Mouse (Mus musculus) limb, embryonic 15.5 days (tissue): Measurements from ENCODE around the gene Stxbp5l. TPM values are rescaled to one million over a fixed set of nuclear protein-coding genes. Genes with fewer than 3 reads are reported as not detected.
"Not testable (repeated sequence)": the region's sequence is repeated elsewhere in the genome, so short reads cannot be mapped to it uniquely, and the experiment has no call there.

Experiments used
- ATAC-seq: fragments of 200-750 bp; cut with Nextera tagmentation; 2 replicates; pipeline ENCODE4 v1.8.0; 2017; ENCODE audit warnings: low read depth, moderate TSS enrichment; ENCODE audit not compliant: insufficient number of reproducible peaks, low FRiP score, low TSS enrichment
- H3K27ac ChIP-seq: fragments of 300-500 bp; sonication (generic); 2 replicates; pipeline ENCODE4 v1.5.1; 2015; ENCODE audit warnings: moderate library complexity, mild to moderate bottlenecking, inconsistent platforms
- H3K27me3 ChIP-seq: fragments of 300-500 bp; sonication (generic); 2 replicates; pipeline ENCODE4 v1.6.1; 2015; ENCODE audit warnings: inconsistent platforms
- H3K36me3 ChIP-seq: fragments of 300-500 bp; sonication (generic); 2 replicates; pipeline ENCODE4 v1.6.1; 2015; ENCODE audit warnings: inconsistent platforms
- H3K4me1 ChIP-seq: fragments of 300-500 bp; sonication (generic); 2 replicates; pipeline ENCODE4 v1.6.1; 2015; ENCODE audit warnings: inconsistent platforms
- H3K4me2 ChIP-seq: fragments of 300-500 bp; sonication (generic); 2 replicates; pipeline ENCODE4 v1.6.1; 2015; ENCODE audit warnings: mild to moderate bottlenecking, inconsistent platforms
- H3K4me3 ChIP-seq: fragments of 300-500 bp; sonication (generic); 2 replicates; pipeline ENCODE4 v1.5.1; 2015; ENCODE audit warnings: mild to moderate bottlenecking, inconsistent platforms
- H3K9ac ChIP-seq: fragments of 300-500 bp; sonication (generic); 2 replicates; pipeline ENCODE4 v1.6.1; 2015; ENCODE audit warnings: inconsistent platforms
- H3K9me3 ChIP-seq: fragments of 300-500 bp; sonication (generic); 2 replicates; pipeline ENCODE4 v1.6.1; 2016; ENCODE audit warnings: inconsistent platforms
- WGBS: fragments of 180-500 bp; shearing (Covaris S2); methylation state at CpG from one replicate; pipeline ENCODE4 v1.1.7; 2015; 5-methylcytosine and 5-hydroxymethylcytosine counted together
- polyA plus RNA-seq: library from polyadenylated mRNA; unstranded; fragments of >200 nt; fragmentation: Nextera tagmentation; extraction: Ambion mirVana; gene quantifications from 2 replicates; pipeline ENCODE4 v1.2.1, GENCODE M21; 2015

The Stxbp5l gene
- polyA plus RNA-seq, 1 experiment from 2014 or later, result 0.15 TPM

DNA sequence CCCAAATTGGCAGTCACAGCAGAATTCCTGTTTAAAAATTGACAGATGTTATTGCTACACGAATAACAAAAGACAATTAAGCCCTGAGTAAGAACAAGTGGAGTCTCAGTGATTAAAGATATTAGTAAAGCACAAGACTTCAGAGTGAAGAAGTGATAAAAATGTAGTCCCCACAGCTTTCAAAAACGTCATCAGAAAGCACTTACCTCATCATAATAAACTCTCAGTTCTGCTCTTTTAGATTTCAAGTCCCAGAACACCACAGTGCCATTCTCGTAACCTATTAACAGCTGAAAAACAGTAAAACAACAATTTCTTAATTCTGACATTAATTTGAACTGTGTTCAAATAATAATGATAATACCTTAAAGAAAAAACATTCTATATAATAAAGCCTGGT is 123.1 kb downstream of the Stxbp5l start:
- H3K4me3 ChIP-seq, result no peak overlapping the region

DNA sequence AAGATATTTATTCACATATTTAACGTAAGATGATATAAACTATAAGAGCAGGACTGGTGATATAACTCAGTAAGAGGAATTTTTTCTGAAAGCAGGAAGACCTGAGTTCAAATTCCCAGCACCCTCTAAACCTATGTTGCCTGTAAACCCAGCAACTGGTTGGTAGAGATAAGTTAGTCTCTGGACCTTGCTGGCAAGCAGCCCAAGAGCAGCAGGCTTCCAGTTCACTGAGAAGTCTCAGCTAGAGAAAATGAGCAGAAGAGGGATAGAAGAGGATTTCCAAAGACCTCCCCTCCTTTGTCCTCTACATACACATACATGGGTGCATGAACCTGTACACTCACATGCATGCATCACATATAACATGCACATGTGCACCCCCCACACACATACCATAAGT is 165.6 kb downstream of the Stxbp5l start:
- Histone ChIP-seq H3K4me2 (no peak overlapping the region), H3K36me3 (no peaks in the 10 kb centered on the region), H3K9ac (no peak overlapping the region), H3K4me1 (no peaks in the 10 kb centered on the region), H3K4me3 (no peak overlapping the region), H3K27ac (no peak overlapping the region), H3K27me3 (no peaks in the 10 kb centered on the region), H3K9me3 (no peaks in the 10 kb centered on the region)
- WGBS, result 94% methylated on average over 1 of the region's 1 CpGs
- ATAC-seq, result no peak

More for the DNA sequence above, 123.1 kb downstream of the Stxbp5l start:
- no peaks in the 10 kb centered on the region for H3K9me3 ChIP-seq
- no peak overlapping the region for H3K4me2 ChIP-seq
- 45% methylated on average over 3 of the region's 3 CpGs for WGBS
- no peaks in the 10 kb centered on the region for H3K36me3 ChIP-seq
- no peak overlapping the region for H3K27ac ChIP-seq
- no peaks in the 10 kb centered on the region for H3K27me3 ChIP-seq
- no peak overlapping the region for H3K9ac ChIP-seq
- ATAC-seq, result no peak
- no peaks in the 10 kb centered on the region for H3K4me1 ChIP-seq

DNA sequence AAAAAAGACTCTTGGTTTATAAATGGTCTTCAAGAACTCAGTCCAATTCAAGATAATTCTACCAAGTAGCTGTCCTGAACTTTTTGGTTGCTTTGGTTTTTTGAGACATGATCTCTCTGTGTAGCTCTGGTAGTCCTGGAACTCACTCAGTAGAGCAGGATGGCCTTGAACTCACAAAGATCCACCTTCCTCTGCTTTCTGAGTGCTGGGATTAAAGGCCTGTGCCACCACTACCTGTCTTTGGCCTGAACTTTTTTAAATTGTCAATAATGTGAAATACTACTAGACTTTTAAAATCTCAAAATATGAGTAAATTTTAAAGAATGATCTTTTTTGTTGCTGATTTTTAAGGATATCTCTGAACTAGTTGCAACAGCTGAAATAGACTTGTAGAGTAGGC is 176.0 kb downstream of the Stxbp5l start:
- H3K27me3 ChIP-seq, result no peaks in the 10 kb centered on the region
- H3K9ac ChIP-seq, result no peak overlapping the region
- no peaks in the 10 kb centered on the region for H3K36me3 ChIP-seq
- H3K9me3 ChIP-seq, result no peaks in the 10 kb centered on the region
- no peak overlapping the region for H3K27ac ChIP-seq
- no peaks in the 10 kb centered on the region for H3K4me1 ChIP-seq
- H3K4me2 ChIP-seq, result no peak overlapping the region
- ATAC-seq, result no peak
- H3K4me3 ChIP-seq, result no peak overlapping the region

DNA sequence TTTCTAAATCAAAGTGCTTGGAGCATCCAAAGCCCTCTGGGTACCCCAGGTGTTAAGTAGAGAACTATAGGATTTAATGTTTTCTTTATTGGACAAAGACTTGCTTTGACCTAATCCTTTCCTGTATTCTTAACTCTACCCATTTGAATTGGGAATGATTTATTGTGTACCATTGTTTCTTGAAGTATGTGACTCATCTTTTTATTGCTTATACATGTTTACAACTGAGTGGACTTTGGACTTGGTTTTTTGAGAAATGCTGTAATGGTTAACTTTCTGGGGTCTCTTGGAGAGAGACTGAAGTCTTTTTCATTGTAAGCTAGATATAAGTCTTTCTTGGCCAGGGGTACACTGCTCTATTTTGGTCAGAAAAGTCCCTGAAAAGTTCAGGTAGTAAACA is 190.6 kb downstream of the Stxbp5l start:
- Histone ChIP-seq H3K27me3 (no peaks in the 10 kb centered on the region), H3K36me3 (no peaks in the 10 kb centered on the region), H3K27ac (no peak overlapping the region), H3K4me2 (no peak overlapping the region), H3K9me3 (no peaks in the 10 kb centered on the region), H3K4me1 (no peaks in the 10 kb centered on the region), H3K9ac (no peak overlapping the region), H3K4me3 (no peak overlapping the region)
- ATAC-seq, result no peak

DNA sequence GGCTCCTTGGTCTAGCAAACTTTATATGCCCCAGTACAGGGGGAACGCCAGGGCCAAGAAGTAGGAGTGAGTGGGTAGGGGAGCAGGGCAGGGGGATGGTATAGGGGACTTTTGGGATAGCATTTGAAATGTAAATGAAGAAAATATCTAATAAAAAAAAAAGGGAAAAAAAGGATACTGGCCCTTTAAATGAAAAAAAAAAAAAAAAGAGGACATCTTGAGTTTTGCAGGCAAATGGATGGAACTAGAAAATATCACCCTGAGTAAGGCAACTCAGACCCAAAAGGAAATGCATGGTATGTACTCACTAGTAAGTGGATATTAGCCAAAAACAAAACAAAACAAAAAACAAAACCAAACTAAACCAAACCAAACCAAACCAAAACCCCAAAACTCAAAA is 259.6 kb downstream of the Stxbp5l start:
- H3K4me1 ChIP-seq, ATAC-seq, H3K9me3 ChIP-seq, H3K27me3 ChIP-seq, H3K9ac ChIP-seq, H3K36me3 ChIP-seq, H3K4me2 ChIP-seq, H3K27ac ChIP-seq, H3K4me3 ChIP-seq: not testable (repeated sequence)
- 84% methylated on average over 1 of the region's 1 CpGs for WGBS

DNA sequence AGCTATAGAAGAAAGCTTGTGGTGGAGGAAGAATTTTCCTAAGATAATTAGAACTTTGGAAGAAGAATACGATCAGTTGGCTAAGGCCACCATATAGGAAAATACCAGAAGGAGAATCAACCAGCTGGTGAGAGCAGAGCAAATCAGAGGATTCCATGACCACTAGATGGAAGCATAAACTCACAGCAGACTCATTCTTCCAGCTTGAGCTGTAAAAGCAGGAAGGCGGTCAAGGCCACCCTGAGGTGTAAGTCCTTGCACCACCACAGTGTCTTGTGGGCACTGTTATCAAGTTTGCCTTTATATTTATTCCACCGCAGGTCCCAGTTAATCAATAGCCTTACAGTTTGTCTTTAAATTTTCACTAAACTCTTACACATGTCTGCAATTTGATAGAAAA is 275.5 kb downstream of the Stxbp5l start:
- 20% methylated on average over 3 of the region's 3 CpGs for WGBS
- no peaks in the 10 kb centered on the region for H3K36me3 ChIP-seq
- H3K27ac ChIP-seq, result no peak overlapping the region
- no peaks in the 10 kb centered on the region for H3K4me1 ChIP-seq
- no peak for ATAC-seq
- H3K9me3 ChIP-seq, result no peaks in the 10 kb centered on the region
- H3K4me2 ChIP-seq, result no peak overlapping the region
- no peak overlapping the region for H3K4me3 ChIP-seq
- H3K27me3 ChIP-seq, result no peaks in the 10 kb centered on the region
- no peak overlapping the region for H3K9ac ChIP-seq

DNA sequence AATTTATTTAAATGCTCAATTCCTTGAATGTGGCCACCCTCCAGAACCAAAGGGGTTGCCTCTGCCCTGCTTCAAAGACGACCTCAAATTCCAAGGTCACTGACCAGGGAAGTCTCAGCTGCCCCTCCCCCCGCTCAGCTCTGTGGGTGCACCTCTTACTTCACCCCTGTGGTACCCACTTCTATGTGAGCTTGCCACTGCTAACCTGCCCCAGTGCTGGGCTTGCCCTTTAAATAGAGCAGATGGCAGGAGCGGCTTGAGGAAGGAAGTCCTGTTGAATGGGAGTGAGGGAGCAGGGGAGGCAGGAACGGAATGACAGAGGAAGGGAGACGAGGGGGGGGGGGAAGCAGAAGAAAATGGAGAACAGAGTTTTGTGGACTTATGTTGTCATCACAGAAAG is 276.0 kb downstream of the Stxbp5l start:
- Histone ChIP-seq H3K4me1 (no peaks in the 10 kb centered on the region), H3K27ac (no peak overlapping the region), H3K27me3 (no peaks in the 10 kb centered on the region), H3K4me3 (no peak overlapping the region), H3K9me3 (no peaks in the 10 kb centered on the region), H3K9ac (no peak overlapping the region), H3K36me3 (no peaks in the 10 kb centered on the region), H3K4me2 (no peak overlapping the region)
- 22% methylated on average over 5 of the region's 5 CpGs for WGBS
- ATAC-seq, result no peak

DNA sequence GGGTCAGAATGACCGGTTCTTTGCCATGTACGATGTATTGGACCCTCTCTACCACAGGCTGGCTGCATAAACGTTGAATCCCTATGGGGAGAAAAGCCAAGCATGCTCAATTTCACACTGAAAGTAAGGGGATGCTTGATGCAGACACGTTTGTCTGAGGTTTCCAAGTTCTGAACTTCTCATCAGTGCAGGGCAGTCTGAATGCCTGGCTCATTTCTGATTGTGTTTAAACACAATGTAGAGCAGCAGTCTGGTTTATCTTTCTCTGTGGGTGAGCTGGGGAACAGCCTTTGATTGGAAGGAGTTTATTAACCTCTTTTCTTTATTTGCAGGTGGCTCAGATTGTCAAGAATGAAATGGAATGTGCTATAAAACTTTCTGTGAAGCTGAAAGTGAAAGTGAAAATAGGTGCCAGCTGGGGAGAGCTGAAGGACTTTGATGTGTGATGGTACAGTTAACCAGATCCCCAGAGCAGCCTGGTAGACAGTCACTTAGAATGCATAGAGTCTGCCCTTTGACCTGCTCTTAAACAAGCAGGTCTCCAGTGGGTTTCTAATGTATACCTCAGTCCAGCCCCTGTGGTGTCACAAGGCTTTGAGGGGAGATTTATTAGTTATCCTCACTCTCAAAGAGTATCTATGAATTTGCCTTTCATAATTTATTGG is 290.5 kb downstream of the Stxbp5l start:
- no peaks in the 10 kb centered on the region for H3K27me3 ChIP-seq
- H3K9me3 ChIP-seq, result no peaks in the 10 kb centered on the region
- ATAC-seq, result no peak
- 75% methylated on average over 4 of the region's 4 CpGs for WGBS
- H3K4me1 ChIP-seq, result no peaks in the 10 kb centered on the region
- H3K4me2 ChIP-seq, result no peak overlapping the region
- no peak overlapping the region for H3K27ac ChIP-seq
- H3K9ac ChIP-seq, result no peak overlapping the region
- no peaks in the 10 kb centered on the region; the same call in 1 of the 2 replicates for H3K36me3 ChIP-seq
- H3K4me3 ChIP-seq, result no peak overlapping the region

DNA sequence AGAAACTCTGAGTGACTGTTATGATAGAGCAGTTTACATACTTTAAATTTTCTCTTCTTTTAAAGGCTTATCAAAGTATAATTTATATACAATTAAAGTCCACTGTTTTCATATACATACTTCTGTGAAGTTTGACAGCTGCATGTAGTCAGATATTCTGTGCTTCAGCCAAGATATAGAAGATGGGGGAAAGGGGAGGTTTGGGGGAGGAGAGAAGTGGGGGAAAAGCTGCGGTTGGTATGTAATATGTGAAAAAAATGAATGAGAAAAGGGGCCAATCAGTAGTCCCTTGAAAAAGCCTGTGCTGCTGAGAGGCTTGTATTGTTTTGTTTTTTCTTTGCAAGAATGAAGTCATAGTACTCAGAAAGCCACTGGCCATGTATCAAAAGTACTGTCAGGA is 295.1 kb downstream of the Stxbp5l start:
- 70% methylated on average over 1 of the region's 1 CpGs for WGBS
- H3K4me2 ChIP-seq, result no peak overlapping the region
- no peak overlapping the region for H3K4me3 ChIP-seq
- no peaks in the 10 kb centered on the region for H3K9me3 ChIP-seq
- ATAC-seq, result no peak
- H3K9ac ChIP-seq, result no peak overlapping the region
- no peaks in the 10 kb centered on the region for H3K4me1 ChIP-seq
- peaks cover 5% of the 10 kb centered on the region for H3K36me3 ChIP-seq
- H3K27me3 ChIP-seq, result no peaks in the 10 kb centered on the region
- no peak overlapping the region for H3K27ac ChIP-seq

DNA sequence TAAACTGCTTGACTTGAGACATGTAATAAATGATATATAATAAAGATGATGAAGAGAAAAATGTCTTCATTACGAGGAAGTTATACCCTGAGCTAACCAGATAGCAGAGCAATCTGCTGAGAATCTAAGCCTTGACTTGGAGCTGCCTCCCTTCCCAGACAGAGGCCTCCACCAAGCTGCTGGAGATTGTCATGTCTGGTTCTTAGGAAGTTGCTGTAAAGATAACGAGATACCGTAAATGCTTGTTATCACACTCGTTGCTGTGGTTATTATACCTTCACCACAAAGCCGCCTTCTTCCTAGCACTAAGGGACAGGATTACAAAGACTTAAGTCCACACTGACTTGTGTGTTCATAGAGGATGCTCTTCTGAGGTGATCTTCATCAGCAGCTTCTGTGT is 312.4 kb downstream of the Stxbp5l start:
- Histone ChIP-seq H3K27ac (no peak overlapping the region), H3K4me3 (no peak overlapping the region), H3K4me2 (no peak overlapping the region), H3K4me1 (no peaks in the 10 kb centered on the region), H3K9me3 (no peaks in the 10 kb centered on the region), H3K27me3 (no peaks in the 10 kb centered on the region), H3K36me3 (0 out of 2 replicates have a peak, but pooled peaks cover 3% of the 10 kb centered on the region), H3K9ac (no peak overlapping the region)
- 79% methylated on average over 5 of the region's 5 CpGs for WGBS
- ATAC-seq, result no peak

Other genes starting within 250 kb of the Stxbp5l start
- gene Gtf2e1, start 154.8 kb upstream of the Stxbp5l start, polyA plus RNA-seq, result 24.5 and 25.0 TPM in 2 replicates
- gene Rabl3, start 154.9 kb upstream of the Stxbp5l start, polyA plus RNA-seq, result 22.7 and 22.8 TPM in 2 replicates
- gene Hgd, start 195.2 kb upstream of the Stxbp5l start, polyA plus RNA-seq, result 0.32 and 0.38 TPM in 2 replicates